Mouse (Mus musculus) embryonic facial prominence, embryonic 14.5 days (tissue): ENCODE results near the gene Olfr765. TPM values are rescaled to one million over a fixed set of nuclear protein-coding genes. Genes with fewer than 3 reads are reported as not detected.
"Not testable (repeated sequence)": the region's sequence is repeated elsewhere in the genome, so short reads cannot be mapped to it uniquely, and the experiment has no call there.

ENCODE experiments used
- ATAC-seq: fragments of 200-750 bp; cut with Nextera tagmentation; 2 replicates; pipeline ENCODE4 v1.8.0; 2017; ENCODE audit warnings: low read depth, moderate number of reproducible peaks, moderate TSS enrichment
- DNase-seq: peaks from one replicate; pipeline ENCODE4 v3.0.0-alpha.2; 2015; ENCODE audit warnings: low spot score
- H3K27ac ChIP-seq: fragments of 300-500 bp; sonication (generic); replicated peaks from 2 replicates; pipeline ENCODE4 v1.5.1; 2014; ENCODE audit warnings: low read depth, mild to moderate bottlenecking, low read length, moderate library complexity
- H3K27me3 ChIP-seq: fragments of 300-500 bp; sonication (generic); replicated peaks from 2 replicates; pipeline ENCODE4 v1.6.1; 2014; ENCODE audit warnings: low read length; ENCODE audit not compliant: control insufficient read depth, insufficient read depth
- H3K36me3 ChIP-seq: fragments of 300-500 bp; sonication (generic); 2 replicates; pipeline ENCODE4 v1.6.1; 2014; ENCODE audit warnings: low read length, mixed read lengths; ENCODE audit not compliant: control insufficient read depth, insufficient read depth
- H3K4me1 ChIP-seq: fragments of 300-500 bp; sonication (generic); 2 replicates; pipeline ENCODE4 v1.6.1; 2014; ENCODE audit warnings: antibody characterized with exemption, low read length; ENCODE audit not compliant: control insufficient read depth, insufficient read depth
- H3K4me2 ChIP-seq: fragments of 300-500 bp; sonication (generic); 2 replicates; pipeline ENCODE4 v1.6.1; 2014; ENCODE audit warnings: low read depth, mild to moderate bottlenecking, low read length, moderate library complexity, mixed read lengths
- H3K4me3 ChIP-seq: fragments of 300-500 bp; sonication (generic); 2 replicates; pipeline ENCODE4 v1.5.1; 2014; ENCODE audit warnings: low read depth, mild to moderate bottlenecking, low read length
- H3K9ac ChIP-seq: fragments of 300-500 bp; sonication (generic); 2 replicates; pipeline ENCODE4 v1.6.1; 2014; ENCODE audit warnings: low read depth, mild to moderate bottlenecking, low read length, moderate library complexity, mixed read lengths
- H3K9me3 ChIP-seq: fragments of 300-500 bp; sonication (generic); 2 replicates; pipeline ENCODE4 v1.6.1; 2016; ENCODE audit warnings: low read length; ENCODE audit not compliant: control insufficient read depth
- WGBS: fragments of 180-500 bp; shearing (Covaris S2); extraction: QIAGEN DNeasy Blood & Tissue Kit; methylation state at CpG from one replicate; pipeline ENCODE4 v1.1.7; 2014; 5-methylcytosine and 5-hydroxymethylcytosine counted together
- polyA plus RNA-seq: library from polyadenylated mRNA; unstranded; fragments of >200 nt; fragmentation: Nextera tagmentation; extraction: Ambion mirVana; gene quantifications from 2 replicates; pipeline ENCODE4 v1.2.1, GENCODE M21; 2014

Gene Olfr765
- polyA plus RNA-seq, 1 experiment from 2014 or later = not detected

DNA sequence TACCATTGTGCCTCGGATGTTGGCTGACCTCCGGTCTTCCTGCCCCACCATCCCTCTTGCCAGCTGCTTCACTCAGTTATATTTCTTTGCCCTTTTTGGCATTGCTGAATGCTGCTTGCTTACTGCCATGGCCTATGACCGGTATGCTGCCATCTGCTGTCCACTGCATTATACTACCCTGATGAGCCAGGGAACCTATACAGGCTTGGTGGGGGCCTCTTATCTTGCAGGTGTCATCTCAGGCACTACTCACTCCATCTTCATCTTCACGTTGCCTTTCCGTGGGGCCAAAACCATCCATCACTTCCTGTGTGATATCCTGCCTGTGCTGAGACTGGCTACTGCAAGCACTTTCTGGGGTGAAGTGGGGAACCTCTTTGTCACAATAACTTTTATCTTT lies 38.3 kb downstream of the Olfr765 start:
- H3K27ac ChIP-seq, H3K4me3 ChIP-seq, H3K36me3 ChIP-seq, H3K27me3 ChIP-seq, DNase-seq, H3K9ac ChIP-seq, H3K9me3 ChIP-seq, ATAC-seq, H3K4me2 ChIP-seq, H3K4me1 ChIP-seq: not testable (repeated sequence)
- WGBS = 52% methylated on average over 2 of the region's 5 CpGs

DNA sequence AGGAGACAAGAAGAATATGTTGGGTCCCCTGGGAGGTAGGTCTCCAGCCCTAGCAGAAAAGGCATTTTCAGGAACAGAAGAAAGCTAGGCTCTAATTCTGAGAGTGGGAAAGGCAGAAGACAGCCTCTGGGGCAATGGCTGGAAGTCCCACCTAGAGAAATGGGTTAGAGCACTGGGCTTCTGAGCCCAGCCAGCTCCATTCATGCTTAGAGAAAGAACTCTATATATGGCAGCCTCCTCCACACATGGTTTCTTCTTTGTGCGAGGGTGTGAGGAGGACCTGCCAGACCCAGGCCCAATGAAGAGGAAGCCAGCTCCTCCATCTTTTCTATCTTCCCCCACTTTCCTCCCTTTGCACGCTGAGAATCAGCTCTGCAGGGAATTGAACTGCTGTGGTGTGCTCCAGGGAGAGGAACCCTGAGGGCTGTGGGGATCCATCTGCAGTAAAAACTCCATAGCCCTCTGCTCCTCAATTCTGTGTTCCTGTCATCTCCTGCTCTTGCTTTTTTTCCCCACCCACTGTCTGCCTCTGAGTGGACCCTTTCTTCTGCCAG lies 39.4 kb downstream of the Olfr765 start, which contains the start of gene Olfr763:
Olfr763 (plus strand) TSS at position 504 of the 554 bp plus-strand sequence.
- DNase-seq (no peak), ATAC-seq (no peak)
- Histone ChIP-seq H3K27ac (no peak within 1 kb of the TSS), H3K4me2 (no peak within 1 kb of the TSS), H3K9me3 (no peaks in the 10 kb centered on the region), H3K36me3 (no peaks in the 10 kb centered on the region), H3K4me3 (no peak within 1 kb of the TSS), H3K27me3 (no peaks in the 10 kb centered on the region), H3K4me1 (no peaks in the 10 kb centered on the region), H3K9ac (no peak within 1 kb of the TSS)
- 61% methylated on average over 2 of the region's 2 CpGs for WGBS

DNA sequence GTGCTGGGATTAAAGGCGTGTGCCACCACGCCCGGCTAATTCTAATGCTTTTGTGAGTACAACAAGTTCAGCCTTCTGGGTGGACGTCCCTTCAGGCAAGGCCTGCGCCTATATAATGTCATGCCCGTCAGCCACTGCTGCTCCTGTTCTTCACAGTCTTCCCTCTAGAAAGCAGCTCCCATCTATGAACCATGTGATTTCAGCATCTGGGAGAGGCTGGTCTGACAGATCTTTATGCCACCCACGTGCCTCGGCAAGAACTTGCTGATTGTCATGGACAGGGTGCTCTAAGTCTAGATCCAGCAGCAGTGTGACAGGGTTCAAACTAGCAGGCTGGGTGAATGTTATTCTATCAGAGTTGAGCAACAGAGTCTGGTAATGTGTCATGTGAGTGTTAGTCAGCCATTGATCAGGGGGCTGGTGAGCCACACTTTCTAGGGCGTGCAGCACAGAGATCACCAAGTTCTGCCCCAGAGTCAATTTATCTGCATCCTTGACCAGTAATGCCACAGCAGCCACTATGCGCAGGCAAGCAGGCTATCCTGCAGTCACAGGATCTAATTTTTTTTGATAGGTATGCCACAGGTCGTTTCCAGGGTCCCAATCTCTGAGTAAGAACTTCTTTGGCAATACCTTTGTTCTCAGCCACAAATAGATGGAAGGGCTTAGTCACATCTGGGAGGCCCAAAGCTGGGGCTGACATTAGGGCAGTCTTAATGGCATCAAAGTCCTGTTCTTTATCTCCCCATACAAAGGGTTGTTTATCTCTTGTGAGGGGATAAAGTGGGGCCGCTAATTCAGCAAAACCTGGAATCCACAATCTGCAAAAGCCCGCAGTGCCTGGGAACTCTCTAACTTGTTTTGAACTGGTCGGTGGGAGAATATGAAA lies 45.5 kb downstream of the Olfr765 start:
- Histone ChIP-seq H3K4me1 (no peaks in the 10 kb centered on the region), H3K4me2 (no peak overlapping the region), H3K4me3 (no peak overlapping the region), H3K36me3 (no peaks in the 10 kb centered on the region), H3K9me3 (no peaks in the 10 kb centered on the region), H3K27ac (no peak overlapping the region), H3K27me3 (no peaks in the 10 kb centered on the region), H3K9ac (no peak overlapping the region)
- ATAC-seq (no peak), DNase-seq (no peak)
- WGBS = 84% methylated on average over 14 of the region's 14 CpGs

DNA sequence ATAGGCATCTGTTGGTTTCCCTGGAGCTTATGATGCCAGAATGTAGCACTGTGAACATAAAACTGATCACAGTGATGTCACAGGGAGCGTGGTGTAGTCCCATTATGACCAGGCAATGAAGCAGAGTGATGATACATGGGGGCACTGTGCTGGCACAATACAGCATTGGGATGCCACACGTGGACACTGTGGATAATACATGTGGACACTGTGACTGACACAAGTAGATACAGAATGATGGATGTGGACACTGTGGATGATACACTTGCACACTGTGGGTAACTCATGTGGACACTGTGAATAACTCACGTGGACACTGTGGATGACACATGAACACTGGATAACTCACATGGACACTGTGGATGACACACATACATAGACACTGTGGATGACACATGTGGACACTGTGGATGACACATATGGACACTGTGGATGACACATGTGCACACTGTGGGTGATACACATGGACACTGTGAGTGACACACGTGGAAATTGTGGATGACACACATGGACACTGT lies 53.2 kb downstream of the Olfr765 start:
- no peaks in the 10 kb centered on the region for H3K36me3 ChIP-seq
- H3K27ac ChIP-seq = no peak overlapping the region
- DNase-seq = no peak
- no peak overlapping the region for H3K4me2 ChIP-seq
- no peaks in the 10 kb centered on the region for H3K4me1 ChIP-seq
- no peaks in the 10 kb centered on the region for H3K27me3 ChIP-seq
- H3K9ac ChIP-seq = no peak overlapping the region
- H3K9me3 ChIP-seq = no peaks in the 10 kb centered on the region
- no peak overlapping the region for H3K4me3 ChIP-seq
- 72% methylated on average over 4 of the region's 4 CpGs for WGBS
- no peak for ATAC-seq

DNA sequence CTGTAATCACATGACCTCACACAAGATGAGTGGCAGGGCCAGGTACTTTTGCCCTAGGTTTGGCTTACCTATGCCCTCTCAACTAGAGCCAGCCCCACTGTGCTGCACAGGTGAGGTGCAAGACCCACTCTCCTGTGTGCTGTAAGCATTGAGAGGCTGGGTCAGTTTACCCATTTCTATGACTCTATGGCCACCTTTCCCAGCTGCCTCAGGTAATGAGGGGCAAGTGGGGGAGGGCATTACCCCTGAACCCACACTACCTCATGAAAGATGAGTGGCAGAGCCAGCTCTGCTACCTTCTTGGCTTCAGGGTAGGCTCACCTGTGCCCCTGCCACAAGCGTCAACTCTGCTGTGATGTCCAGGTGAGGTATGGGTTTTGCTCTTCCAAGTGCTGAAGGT lies 54.0 kb downstream of the Olfr765 start:
- DNase-seq (no peak), ATAC-seq (no peak)
- Histone ChIP-seq H3K27me3 (no peaks in the 10 kb centered on the region), H3K9me3 (no peaks in the 10 kb centered on the region), H3K36me3 (no peaks in the 10 kb centered on the region), H3K9ac (no peak overlapping the region), H3K4me2 (no peak overlapping the region), H3K4me1 (no peaks in the 10 kb centered on the region), H3K27ac (no peak overlapping the region), H3K4me3 (no peak overlapping the region)
- 88% methylated on average over 1 of the region's 1 CpGs for WGBS

Other genes with a start within 250 kb of the Olfr765 start
- gene Dnajc14, start 245.9 kb downstream of the Olfr765 start, polyA plus RNA-seq = 42.7 and 47.9 TPM in 2 replicates
- 13.7 and 14.9 TPM in 2 replicates for gene Tmem198b, start 245.6 kb downstream of the Olfr765 start, polyA plus RNA-seq
- gene Sarnp, start 232.7 kb downstream of the Olfr765 start, polyA plus RNA-seq = 185 and 194 TPM in 2 replicates
- gene Ormdl2, start 228.4 kb downstream of the Olfr765 start, polyA plus RNA-seq = 49.0 and 49.5 TPM in 2 replicates
- gene Gdf11, start 158.3 kb downstream of the Olfr765 start, polyA plus RNA-seq = 4.7 and 5.0 TPM in 2 replicates
- gene Cd63, start 149.0 kb downstream of the Olfr765 start, polyA plus RNA-seq = 916 and 959 TPM in 2 replicates
- gene Rdh5, start 127.1 kb downstream of the Olfr765 start, polyA plus RNA-seq = 15.5 and 16.0 TPM in 2 replicates
- gene Bloc1s1, start 126.0 kb downstream of the Olfr765 start, polyA plus RNA-seq = 242 and 248 TPM in 2 replicates
- gene Itga7, start 116.2 kb downstream of the Olfr765 start, polyA plus RNA-seq = 23.5 and 30.2 TPM in 2 replicates
- gene Mettl7b, start 89.0 kb downstream of the Olfr765 start, polyA plus RNA-seq = not detected in 2 replicates
- gene Olfr9, start 60.6 kb downstream of the Olfr765 start, polyA plus RNA-seq = not detected in 2 replicates
- not detected in 2 replicates for gene Olfr763, start 39.2 kb downstream of the Olfr765 start, polyA plus RNA-seq
- gene Olfr764-ps1, start 10.1 kb downstream of the Olfr765 start, polyA plus RNA-seq = not detected in 2 replicates
- not detected in 2 replicates for gene Olfr766-ps1, start 19.0 kb upstream of the Olfr765 start, polyA plus RNA-seq
- not detected in 2 replicates for gene Olfr767, start 32.9 kb upstream of the Olfr765 start, polyA plus RNA-seq
- gene Olfr768, start 49.4 kb upstream of the Olfr765 start, polyA plus RNA-seq = not detected in 2 replicates
- 0.04 and 0.12 TPM in 2 replicates for gene Olfr769, start 67.9 kb upstream of the Olfr765 start, polyA plus RNA-seq
- not detected in 2 replicates for gene Olfr770, start 89.0 kb upstream of the Olfr765 start, polyA plus RNA-seq
- gene Olfr771, start 114.8 kb upstream of the Olfr765 start, polyA plus RNA-seq = not detected in 2 replicates
- gene Olfr772, start 127.9 kb upstream of the Olfr765 start, polyA plus RNA-seq = not detected in 2 replicates
- not detected in 2 replicates for gene Olfr773, start 137.4 kb upstream of the Olfr765 start, polyA plus RNA-seq
- not detected in 2 replicates for gene Olfr774, start 186.2 kb upstream of the Olfr765 start, polyA plus RNA-seq
- gene Olfr775, start 198.4 kb upstream of the Olfr765 start, polyA plus RNA-seq = not detected in 2 replicates
- 0.08 TPM in 1 of 2 replicates, not detected in the other for gene Olfr776, start 209.1 kb upstream of the Olfr765 start, polyA plus RNA-seq
- gene Olfr777, start 221.5 kb upstream of the Olfr765 start, polyA plus RNA-seq = not detected in 2 replicates